Mouse (Mus musculus): ENCODE data around the gene Abi3bp.

Gene Abi3bp

GRCm38 (mm10) chr16:56686747-56687146 lies 209.1 kb downstream of the Abi3bp start:
- DNase-seq (ENCODE audit: low spot score in 2 of 2), result no peak

GRCm38 (mm10) chr16:56690715-56691114 lies 213.0 kb downstream of the Abi3bp start:
- no peak for DNase-seq (ENCODE audit: low spot score in 2 of 2)

GRCm38 (mm10) chr16:56696448-56696847 lies 218.8 kb downstream of the Abi3bp start:
- no peak for DNase-seq (ENCODE audit: low spot score in 2 of 2)

GRCm38 (mm10) chr16:56700898-56701297 lies 223.2 kb downstream of the Abi3bp start:
- no peak for DNase-seq (ENCODE audit: low spot score in 2 of 2)

- no peak for DNase-seq (ENCODE audit: low spot score in 2 of 2)
Measured at GRCm38 (mm10) chr16:56705731-56706130, 228.1 kb downstream of the Abi3bp start.

- DNase-seq (ENCODE audit: low spot score in 2 of 2), result no peak
Measured at GRCm38 (mm10) chr16:56710071-56710470, 232.4 kb downstream of the Abi3bp start.

GRCm38 (mm10) chr16:56715608-56716007 lies 237.9 kb downstream of the Abi3bp start:
- no peak for DNase-seq (ENCODE audit: low spot score in 2 of 2)

GRCm38 (mm10) chr16:56716557-56717179 lies 239.0 kb downstream of the Abi3bp start:
- DNase-seq (ENCODE audit: low spot score in 2 of 2), result peak in 1 of 2 experiments; percentile 38

GRCm38 (mm10) chr16:56717224-56718200 lies 239.8 kb downstream of the Abi3bp start, which contains the start of gene Tfg:
Gene Tfg (minus strand): TSS chr16:56717450.
- peak; percentile 88 to 99 for DNase-seq (ENCODE audit: low spot score in 2 of 2)

GRCm38 (mm10) chr16:56719031-56719430 lies 241.4 kb downstream of the Abi3bp start:
- DNase-seq (ENCODE audit: low spot score in 2 of 2), result no peak

GRCm38 (mm10) chr16:56722357-56722756 lies 244.7 kb downstream of the Abi3bp start:
- no peak for DNase-seq (ENCODE audit: low spot score in 2 of 2)

- no peak for DNase-seq (ENCODE audit: low spot score in 2 of 2)
Measured at GRCm38 (mm10) chr16:56724927-56725326, 247.2 kb downstream of the Abi3bp start.

GRCm38 (mm10) chr16:56729060-56729459 lies 251.4 kb downstream of the Abi3bp start:
- no peak for DNase-seq (ENCODE audit: low spot score in 2 of 2)
